Mouse (Mus musculus): ENCODE results near the gene Sez6l.
A peak's percentile ranks its signal among the peaks of the same experiment; 100 is the strongest.

Sez6l gene

GRCm38 (mm10) chr5:112491489-112491888 is 85.5 kb downstream of the Sez6l start:
- no peak for DNase-seq

DNA sequence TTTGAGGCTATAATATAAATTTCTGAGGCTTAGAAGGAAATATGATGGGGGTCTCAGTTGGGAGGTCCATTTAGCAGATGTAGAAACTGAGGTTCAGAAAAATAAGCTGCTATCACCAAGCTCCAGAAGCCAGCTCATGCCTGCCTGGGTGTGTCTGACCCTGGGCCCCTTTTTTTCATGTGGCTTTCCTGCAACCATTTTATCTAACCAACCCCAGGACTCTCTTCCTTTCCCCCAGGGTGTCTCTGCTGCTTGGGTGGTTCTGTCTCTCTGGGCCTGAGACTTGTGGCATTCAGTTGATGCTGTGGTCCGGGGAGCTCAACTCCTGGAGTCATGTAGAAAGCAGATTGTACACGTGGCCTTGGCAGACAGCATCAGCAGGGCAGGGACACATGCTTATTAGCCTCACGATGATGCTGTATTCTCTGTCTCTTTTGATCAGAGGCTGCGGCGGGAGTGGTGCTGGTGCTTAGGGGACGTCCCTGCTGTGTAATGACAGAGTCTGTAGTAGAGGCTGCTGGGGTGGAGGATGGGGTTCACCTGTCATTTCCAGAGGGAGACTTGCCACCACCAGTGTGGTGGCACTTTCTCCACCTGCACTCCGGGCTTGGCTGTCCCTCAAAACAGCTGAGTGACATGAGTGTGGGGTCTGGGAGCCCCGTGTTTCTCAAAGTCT is 88.7 kb downstream of the Sez6l start:
- no peak for DNase-seq

DNA sequence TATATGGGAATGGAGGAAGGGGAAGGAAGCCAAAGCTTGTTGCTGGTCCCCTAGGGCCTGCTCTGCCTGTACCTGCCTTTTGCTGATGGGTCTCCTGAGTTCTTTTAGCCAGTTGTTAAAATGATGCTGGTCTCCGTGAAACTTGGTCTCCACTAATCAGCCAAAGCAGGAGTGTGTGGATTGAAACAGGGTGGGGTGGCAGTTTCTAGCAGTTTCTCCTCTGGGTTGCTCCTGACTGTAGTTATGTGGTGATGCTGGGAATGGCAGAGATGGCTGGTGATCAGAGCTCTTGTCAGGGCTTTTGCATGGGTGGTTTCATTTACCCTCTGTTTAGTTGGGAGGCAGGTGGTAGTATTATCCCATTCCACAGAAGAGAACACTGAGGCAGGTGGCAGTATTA is 89.5 kb downstream of the Sez6l start:
- DNase-seq = no peak

DNA sequence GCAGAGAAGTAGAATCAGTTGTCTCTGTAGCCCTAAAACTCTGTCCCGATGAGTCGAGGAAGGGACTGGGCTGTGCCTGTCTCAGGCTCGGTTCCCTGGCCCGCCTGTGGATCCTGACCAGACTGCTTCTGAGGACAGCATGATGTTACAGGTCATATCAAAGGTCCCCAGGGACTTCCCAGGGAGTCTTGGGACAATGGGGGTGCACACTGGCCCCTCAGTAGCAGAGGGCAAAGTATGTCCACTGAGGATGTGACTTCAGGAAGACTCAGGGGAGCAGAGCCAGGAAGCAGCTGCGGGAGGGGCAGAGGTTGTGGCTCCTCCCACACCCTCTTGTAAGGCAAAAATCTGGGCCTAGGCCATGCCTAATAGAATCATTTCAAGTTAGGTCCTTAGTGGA is 90.6 kb downstream of the Sez6l start:
- DNase-seq = peak; percentile 58

DNA sequence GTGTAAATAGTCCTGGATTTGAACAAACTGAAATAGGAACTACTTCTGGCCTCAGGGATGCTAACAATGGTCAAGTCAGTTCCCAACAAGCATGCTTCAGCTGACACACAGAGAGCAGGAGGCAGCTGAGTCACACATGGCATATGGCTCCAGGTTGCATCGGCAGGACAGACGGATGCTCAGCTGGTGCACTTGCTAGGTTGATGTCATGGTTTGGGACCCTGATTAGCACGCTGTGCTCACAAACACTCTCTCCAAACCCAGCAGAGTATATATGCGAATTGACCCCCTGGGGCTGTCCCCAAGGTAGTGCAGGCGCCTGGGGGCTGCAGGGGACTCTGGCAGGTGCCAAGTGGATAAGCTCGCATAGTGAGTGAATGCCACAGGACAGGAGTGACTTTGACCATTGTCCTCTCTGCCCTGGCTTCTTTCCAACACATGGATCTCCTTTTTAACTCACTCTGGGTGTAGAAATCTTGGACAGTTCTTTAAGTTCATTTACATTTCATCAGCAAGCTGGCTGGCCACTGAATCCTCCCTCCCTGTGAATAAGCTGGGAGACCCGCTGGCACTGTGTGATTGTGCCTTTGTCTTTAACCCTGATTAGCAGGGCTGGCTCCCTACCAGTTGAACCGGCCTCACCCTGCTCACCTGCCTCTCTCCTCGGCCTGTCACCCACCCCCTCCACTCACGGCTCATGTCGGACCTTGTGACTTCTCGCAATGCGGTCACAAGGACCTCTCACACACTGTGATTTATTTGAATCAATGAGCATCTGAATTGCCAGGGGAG is 91.9 kb downstream of the Sez6l start:
- DNase-seq = peak; percentile 90

- no peak for DNase-seq
These were observed 94.0 kb downstream of the Sez6l start for GRCm38 (mm10) chr5:112483030-112483429.

DNA sequence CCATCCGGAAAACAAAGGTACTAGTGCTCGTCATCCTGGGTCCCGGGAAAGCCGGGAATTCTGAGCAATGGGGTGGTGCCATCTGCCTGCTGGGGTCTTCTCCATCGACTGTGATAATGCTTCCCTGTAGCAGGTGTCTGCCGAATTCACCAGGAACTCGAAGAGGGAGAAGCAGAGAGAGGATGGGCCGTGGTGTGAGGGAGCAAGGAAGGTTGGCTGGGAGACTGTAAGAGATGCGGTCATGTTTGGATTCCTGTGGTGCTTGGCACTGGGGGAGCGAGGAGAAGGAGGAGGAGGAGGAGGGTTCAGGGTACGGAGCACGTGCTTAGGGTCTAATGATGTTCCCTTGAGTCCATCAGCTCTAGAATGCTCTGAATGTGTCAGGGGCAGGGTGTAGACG is 94.4 kb downstream of the Sez6l start:
- DNase-seq = peak; percentile 55

- no peak for DNase-seq
These were observed 95.0 kb downstream of the Sez6l start for GRCm38 (mm10) chr5:112481946-112482410.

GRCm38 (mm10) chr5:112473453-112473852 is 103.5 kb downstream of the Sez6l start:
- DNase-seq = no peak

GRCm38 (mm10) chr5:112470144-112470543 is 106.8 kb downstream of the Sez6l start:
- DNase-seq = peak; percentile 76

GRCm38 (mm10) chr5:112468986-112469581 is 107.9 kb downstream of the Sez6l start:
- DNase-seq = no peak

DNA sequence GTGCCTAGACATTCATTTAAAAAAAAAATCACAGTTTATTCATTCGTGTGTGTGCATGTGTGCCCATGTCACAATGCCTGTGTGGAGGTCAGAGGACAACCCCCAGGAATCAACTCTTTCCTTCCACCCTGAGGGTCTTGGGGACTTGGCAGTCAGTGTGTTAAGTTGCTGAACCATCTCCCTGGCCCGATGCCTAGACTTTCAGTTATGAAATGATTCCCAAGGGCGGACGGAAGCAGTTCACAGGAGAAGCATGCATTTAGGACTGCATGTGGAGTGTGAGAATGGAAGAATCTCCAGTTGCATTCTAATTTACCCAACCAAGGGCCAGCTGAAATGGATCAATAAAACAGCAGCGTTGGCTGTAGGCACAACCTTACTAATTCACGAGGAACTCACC is 110.7 kb downstream of the Sez6l start:
- DNase-seq = no peak

DNA sequence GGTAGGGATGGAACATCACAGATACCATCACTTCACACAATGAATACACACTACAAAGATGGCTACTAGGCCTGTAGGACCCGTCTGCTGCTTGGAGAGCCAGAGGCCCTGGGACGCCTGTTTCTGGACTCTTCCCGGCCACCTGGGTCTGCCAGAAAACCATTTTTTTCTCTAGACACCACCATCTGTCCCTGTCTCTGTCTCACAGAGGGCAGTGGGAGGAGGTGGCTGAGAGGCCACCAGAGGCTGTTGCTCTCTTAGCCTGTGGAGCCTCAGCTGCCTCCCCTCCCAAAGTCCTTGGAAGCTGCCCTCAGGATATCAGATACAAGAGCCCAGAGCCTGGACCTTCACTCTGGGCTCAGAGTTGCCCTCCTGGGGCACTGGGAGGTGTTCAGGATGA is 117.1 kb downstream of the Sez6l start:
- peak; percentile 81 for DNase-seq

DNA sequence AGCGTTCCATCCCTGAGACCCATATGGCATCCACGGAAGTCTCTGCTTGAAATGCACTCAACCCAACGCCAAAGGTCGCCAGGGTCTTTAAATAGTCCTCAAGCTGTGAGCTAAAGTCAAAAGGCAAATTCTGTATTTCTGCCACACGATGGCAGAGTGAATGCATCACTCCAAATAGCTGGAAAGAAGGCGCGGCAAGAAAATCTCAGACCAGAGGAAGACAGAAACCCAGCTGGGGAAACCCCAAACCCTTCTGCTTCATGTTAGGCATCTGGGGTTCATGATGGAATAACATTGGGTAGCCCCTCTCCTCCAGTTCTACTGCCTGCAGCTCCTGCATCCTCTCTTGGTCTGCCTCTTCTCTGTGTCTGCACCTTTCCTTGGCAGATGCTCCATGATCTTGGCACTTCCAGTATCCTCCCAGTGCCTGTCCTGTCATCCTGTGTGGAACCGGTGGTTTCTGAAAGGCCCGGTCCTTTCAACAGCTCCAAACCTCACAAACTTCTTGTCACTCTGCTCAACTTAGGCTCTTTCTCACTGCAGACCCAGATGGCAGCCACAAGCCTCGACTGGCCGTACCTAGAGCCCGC is 121.9 kb downstream of the Sez6l start:
- DNase-seq = no peak

DNA sequence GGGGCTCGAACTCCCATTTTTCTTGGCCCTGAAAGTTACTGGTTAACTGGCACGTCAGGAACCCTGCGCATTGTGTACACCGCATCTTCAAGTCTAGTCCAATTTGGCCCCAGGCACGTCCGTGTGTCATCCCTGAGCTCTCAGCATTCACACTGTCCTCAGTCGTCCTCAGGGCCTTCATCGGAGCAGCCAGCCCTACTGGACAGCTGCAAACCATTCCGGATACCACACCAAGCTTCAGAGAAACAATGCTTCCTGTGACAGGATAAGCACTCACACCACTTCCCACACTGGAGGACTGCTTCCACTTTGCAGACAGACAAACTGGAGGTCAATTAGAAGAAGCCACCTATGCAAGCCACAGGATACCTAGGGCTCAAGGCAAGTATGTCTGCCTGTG is 123.9 kb downstream of the Sez6l start:
- DNase-seq = no peak

DNA sequence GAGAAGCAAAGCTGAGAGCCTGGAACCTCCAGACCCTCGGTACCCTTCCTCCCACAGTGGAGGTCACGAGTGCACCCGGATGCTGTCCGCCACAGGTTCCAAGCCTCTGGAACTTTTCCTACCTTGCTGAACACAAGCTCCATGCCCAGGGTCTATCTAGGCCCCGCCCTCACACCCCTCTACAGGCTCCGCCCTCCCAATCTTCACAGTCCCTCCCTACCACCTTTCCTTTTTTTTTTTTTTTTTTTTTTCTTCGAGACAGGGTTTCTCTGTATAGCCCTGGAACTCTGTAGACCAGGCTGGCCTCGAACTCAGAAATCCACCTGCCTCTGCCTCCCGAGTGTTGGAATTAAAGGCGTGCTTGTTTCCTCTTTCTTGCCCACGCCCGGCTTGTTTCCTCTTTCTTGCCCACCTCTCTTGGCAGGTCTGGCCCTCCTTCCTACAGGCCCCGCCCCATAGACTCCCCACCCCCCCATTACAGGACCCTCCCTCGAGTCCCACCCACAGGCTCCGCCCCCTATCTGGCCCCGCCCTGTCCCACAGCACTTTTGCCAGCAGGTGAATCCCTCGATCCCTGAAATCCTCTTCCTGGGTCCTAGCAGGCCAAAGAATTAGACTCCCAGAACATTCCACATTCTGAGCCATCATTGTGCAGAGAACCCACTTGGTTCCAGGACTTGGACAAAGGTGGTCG is 128.1 kb downstream of the Sez6l start, which contains the start of gene Gm6588:
TSS of gene Gm6588 (plus strand) at position 680 of the 694 bp plus-strand sequence.
- no peak for DNase-seq

DNA sequence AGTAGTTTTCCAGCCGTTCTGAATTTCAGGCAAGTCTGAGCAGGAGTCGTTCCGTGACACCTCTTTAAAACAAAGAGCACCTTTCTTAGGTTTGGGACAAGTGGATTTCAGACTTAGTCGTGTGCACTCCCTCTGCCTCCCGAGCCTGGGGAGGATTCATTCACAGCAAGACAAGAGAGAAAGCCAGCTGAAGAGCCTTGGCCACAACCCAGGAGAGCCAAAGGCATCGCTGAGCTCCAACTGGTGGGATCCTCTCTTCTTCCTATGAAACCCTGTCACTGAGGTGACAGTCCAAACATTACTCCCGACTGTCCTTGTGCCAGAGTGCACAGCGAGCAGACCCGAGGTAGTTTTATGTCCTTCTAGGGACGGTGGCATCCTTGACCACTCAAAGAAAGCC is 138.4 kb downstream of the Sez6l start:
- DNase-seq = peak; percentile 19

DNA sequence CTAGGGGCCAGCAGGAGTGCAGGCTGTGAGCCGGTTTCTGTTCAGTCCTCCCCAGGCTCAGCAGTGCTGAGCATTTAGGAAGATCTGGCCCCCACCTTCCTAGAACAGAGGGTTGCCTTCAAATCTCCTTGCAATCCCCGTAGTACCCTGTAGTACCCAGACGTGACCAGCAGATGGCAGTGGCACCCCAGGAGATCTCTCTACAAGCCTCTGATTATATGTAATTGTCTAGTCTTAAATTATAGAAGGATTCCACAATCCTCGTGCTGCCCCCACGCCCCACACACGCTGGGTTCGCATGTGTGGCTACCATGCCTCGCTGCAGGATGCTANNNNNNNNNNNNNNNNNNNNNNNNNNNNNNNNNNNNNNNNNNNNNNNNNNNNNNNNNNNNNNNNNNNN is 144.0 kb downstream of the Sez6l start:
- peak; percentile 74 for DNase-seq

- no peak for DNase-seq
These were observed 145.0 kb downstream of the Sez6l start for GRCm38 (mm10) chr5:112432033-112432432.

- peak; percentile 22 for DNase-seq
These were observed 145.7 kb downstream of the Sez6l start for GRCm38 (mm10) chr5:112431120-112431775.

GRCm38 (mm10) chr5:112428944-112429343 is 148.0 kb downstream of the Sez6l start:
- peak; percentile 70 for DNase-seq

GRCm38 (mm10) chr5:112427283-112427682 is 149.7 kb downstream of the Sez6l start:
- DNase-seq = peak; percentile 53

All from cerebellum, adult 11-12 months (tissue).